Mouse (Mus musculus) regulatory T cell (primary cell): ENCODE measurements around the gene Prkcb.

Experiments used
- in situ Hi-C: fragments of 300-600 bp; cut with MboI, MseI; formaldehyde crosslinking; loops from one replicate; pipeline ENCODE4 v1.15.1; 2025; ENCODE audit warnings: high pct_unique_total_duplicates

Prkcb gene

DNA sequence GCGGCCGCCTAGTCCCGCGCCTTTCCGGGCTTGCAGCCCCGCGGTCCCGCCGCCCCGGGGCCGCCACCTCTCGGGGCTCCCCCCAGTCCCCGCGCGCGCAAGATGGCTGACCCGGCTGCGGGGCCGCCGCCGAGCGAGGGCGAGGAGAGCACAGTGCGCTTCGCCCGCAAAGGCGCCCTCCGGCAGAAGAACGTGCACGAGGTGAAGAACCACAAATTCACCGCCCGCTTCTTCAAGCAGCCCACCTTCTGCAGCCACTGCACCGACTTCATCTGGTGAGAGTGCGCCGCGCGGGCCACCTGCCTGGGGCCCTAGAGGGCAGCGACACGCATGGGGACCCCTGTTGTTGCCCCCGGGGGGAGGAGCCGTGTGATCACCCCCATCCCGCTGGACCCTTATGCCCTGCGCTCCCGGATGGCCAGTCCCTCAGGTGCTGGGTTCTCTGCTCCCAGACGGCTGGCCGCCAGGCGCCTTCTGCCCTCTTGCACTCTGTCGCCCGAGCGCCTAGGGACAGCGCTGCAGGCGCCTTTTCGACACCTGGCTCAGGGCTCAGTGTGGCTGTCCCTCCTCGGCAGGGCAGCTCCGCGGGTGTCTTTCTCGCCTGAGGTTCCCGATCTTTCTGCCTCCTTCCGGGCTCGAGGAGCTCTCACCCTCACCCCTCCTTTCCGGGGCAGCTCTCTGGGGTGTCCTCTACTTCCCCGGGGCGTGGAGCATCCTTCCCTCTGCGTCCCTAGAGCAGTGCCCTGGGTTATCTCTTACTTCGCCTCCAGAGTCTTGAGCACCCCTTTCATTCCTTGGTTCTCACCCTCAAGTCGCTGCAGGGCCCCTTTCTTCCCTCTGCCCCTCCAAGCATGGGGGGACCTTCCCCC is 926 bp downstream of the Prkcb start:
- in situ Hi-C loops: loop anchor here (10.0 kb wide), 2 partner anchors 655 to 675 kb away; partner anchors contain the start of gene Rbbp6

- in situ Hi-C loops: loop anchor here (10.0 kb wide), 1 partner anchor 675 kb away; the partner anchor contains the start of gene Rbbp6
Measured at GRCm38 (mm10) chr7:122290165-122290564, 1.6 kb downstream of the Prkcb start.

DNA sequence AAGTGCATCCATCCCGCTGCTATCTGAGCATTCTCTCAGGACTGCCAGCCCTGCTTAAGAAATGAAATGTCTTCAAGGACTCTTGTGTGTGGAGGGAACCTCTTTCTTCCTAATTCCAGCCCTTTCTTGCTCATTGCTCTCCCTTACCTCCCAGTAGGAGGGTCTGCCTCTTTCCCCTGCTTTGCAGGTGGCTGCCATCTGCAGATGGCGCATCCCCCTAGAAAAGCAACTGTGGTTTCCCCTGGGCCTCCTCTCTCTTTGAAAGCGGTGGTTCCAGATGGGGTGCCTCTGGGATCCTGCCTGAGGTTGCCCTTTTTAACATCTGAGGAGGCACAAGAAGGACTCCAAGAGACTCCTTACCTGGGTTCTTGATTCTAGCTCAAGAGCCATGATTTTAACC is 2.2 kb downstream of the Prkcb start:
- in situ Hi-C loops: loop anchor here (10.0 kb wide), 1 partner anchor 674 kb away; the partner anchor contains the start of gene Rbbp6

DNA sequence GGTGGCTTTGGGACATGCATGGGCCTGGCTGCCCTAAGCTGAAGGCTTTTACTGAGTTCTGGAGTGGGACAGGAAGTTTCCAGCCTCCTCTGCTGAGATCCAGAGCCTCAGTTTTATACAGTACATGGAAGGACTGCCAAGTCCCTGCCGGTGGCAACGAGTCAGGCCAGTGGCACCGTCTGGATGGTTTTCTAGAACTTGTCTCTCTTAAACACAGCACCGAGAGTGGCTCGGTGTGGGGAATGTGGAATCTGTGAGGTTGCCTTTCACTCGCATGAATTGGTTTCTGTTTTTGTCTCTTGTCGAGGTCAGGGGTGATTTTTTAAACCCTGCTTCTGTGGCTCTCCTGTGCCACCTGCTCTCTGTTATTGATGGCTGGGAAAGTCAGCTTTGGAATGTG is 3.6 kb downstream of the Prkcb start:
- in situ Hi-C loops: loop anchor here (10.0 kb wide), 1 partner anchor 673 kb away; the partner anchor contains the start of gene Rbbp6

- in situ Hi-C loops: loop anchor here (10.0 kb wide), 1 partner anchor 671 kb away; the partner anchor contains the start of gene Rbbp6
Measured at GRCm38 (mm10) chr7:122294111-122294510, 5.6 kb downstream of the Prkcb start.

DNA sequence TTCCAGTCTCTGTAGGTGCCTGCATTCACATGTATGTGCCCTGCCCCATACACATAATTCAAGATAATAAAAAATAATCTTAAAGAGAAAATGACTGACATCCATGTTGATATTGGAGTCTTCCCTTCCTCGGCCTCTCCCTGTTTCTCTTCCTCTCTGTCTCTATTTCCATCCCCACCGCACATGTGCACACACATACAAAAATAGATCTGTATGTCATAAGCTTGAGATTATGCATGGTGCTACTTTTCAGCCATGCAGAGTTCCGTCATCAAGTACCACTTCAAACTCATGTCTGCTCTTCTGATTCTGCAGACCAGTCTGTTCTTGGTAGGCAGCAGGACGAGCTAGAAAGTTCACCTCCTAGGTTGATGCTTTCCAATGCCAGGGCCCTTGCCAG is 6.8 kb downstream of the Prkcb start:
- in situ Hi-C loops: loop anchor here (5.0 to 10.0 kb wide), 3 partner anchors 48 to 669 kb away; partner anchors contain the start of gene Rbbp6

- in situ Hi-C loops: loop anchor here (5.0 to 10.0 kb wide), 3 partner anchors 49 to 668 kb away; partner anchors contain the start of gene Rbbp6
Measured at GRCm38 (mm10) chr7:122296331-122296730, 7.8 kb downstream of the Prkcb start.

DNA sequence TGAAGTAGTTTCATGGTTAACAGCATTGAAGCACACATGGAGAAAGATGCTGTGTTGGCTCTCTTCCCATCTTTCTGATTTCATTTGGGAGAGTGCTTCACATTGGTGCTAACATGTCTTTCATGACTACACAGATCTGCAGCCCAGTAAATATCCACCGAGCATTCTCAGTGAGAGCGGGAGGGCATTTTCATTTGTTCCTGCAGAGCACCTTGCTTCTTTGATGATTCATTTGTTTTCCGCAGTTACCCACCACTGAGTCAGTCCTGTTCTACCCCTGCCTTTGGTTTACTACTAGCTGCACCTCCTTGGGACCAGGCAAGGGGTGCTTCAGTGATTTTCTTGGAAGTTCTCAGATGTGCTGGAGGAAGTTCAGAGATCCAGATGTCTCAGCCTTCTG is 8.3 kb downstream of the Prkcb start:
- in situ Hi-C loops: loop anchor here (5.0 to 10.0 kb wide), 3 partner anchors 50 to 668 kb away; partner anchors contain the start of gene Rbbp6

GRCm38 (mm10) chr7:122297627-122298026 is 9.1 kb downstream of the Prkcb start:
- in situ Hi-C loops: loop anchor here (5.0 to 10.0 kb wide), 3 partner anchors 50 to 667 kb away; partner anchors contain the start of gene Rbbp6

DNA sequence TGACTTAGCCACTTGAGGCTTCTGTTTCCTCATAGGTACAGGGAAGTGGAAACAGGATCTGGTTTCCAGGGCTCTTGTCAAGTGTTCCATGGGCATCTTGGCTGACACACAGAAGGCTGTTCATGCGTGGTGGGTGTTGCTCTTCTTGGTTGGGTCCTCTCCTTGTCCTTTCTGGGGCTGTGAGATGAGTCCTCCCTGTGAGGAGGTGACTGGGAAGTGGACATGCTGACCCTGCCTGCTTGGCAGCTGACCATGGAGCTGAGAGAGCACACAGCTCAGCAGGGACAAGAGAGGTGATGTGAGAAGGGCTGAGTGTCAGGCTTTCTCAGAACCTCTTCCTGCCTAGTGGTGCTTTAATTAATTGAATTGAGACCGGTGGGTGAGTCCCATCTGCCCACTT is 10.2 kb downstream of the Prkcb start:
- in situ Hi-C loops: loop anchor here (5.0 to 10.0 kb wide), 3 partner anchors 51 to 666 kb away; partner anchors contain the start of gene Rbbp6

DNA sequence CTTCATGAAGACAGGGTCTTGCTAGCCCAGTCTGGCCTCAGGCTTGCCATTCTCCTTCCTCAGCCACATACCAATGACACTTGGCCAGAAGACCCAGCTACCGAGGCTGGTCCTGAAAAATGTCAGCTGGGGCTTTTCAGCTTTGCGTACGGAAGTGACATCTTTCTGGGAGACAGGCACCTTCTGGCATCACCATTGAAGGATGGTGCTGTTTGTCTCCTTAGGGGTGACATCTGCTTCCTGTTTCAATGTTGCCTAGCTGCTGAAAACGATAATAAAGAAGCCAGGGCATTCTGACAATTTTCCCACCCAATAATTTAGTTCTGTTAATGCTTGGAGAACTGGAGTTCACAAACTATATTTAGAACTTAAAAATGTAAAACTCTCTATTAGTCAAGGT is 12.0 kb downstream of the Prkcb start:
- in situ Hi-C loops: no loop called here

DNA sequence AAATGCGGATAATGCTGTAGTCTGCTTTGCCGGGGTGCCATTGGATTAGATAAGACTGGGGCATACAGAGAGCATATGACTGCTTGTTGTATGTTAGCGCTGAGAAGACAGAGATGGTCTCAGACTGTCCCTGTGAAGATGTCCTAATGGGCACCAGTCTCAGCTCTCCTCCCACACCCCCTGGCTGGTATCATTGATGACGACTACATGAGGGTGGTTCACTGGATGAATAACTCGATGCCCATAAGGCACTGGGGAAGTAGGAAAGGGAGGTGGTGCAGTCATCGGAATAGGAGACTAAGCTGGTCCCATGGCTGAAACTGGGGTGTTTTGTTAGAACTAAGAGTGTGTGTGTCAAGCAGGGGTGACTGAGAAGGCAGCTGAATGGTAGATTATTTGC is 14.0 kb downstream of the Prkcb start:
- in situ Hi-C loops: no loop called here

DNA sequence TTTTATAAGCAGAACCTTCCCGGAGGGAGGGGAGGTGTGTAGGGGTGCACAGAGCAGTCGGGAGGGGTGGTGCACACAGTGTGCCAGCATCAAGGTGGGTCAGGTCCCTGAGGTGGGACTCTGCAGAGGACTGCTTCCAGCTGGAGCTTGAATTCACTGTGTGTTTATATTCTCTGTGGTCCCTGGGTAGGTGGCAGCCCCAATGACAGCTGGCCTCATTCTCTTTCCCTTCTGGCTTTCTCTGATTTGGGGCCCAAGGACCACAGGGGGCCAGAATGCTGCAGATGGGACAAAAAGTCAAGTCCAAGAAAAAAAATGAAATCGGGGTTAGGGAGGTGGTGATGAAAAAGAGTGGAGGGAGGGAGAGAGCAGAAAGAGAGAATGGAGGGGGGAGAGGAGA is 15.4 kb downstream of the Prkcb start:
- in situ Hi-C loops: no loop called here

DNA sequence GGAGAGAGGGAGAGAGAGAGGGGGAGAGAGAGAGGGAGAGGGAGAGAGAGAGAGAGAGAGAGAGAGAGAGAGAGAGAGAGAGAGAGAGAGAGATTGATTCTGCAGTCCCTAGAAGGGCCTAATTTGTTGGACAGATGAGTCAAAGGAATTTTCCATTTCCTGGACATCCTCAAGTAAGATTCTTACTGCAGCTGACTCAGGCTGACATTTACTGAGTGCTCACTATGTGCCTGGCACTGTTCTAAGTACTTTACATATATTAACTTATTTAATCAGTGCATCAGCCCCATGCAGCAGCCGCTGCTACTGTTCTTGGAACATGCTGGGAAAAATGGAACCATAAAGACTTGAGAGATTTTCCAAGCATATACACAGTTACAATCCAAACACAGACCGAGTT is 16.0 kb downstream of the Prkcb start:
- in situ Hi-C loops: no loop called here

DNA sequence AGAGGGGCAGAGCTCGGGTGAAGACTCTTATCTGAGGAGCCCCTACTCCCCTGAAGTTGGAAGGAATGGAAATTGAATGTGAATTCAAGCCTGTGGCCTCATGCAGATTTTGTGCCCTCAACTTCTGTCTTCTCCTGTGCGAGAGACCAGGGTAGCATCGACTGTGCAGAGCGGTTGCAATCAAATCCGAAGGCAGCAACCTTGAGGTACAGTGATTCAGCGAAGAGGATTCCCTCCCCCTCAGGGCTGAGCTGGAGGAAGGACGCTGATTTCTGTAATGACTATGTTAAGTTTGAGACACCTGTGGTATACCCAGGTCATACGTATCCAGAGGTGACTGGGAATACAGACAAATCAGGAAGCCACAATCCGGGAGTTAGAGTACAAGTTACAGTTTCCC is 18.7 kb downstream of the Prkcb start:
- in situ Hi-C loops: no loop called here

- in situ Hi-C loops: no loop called here
Measured at GRCm38 (mm10) chr7:122308661-122309060, 20.1 kb downstream of the Prkcb start.

DNA sequence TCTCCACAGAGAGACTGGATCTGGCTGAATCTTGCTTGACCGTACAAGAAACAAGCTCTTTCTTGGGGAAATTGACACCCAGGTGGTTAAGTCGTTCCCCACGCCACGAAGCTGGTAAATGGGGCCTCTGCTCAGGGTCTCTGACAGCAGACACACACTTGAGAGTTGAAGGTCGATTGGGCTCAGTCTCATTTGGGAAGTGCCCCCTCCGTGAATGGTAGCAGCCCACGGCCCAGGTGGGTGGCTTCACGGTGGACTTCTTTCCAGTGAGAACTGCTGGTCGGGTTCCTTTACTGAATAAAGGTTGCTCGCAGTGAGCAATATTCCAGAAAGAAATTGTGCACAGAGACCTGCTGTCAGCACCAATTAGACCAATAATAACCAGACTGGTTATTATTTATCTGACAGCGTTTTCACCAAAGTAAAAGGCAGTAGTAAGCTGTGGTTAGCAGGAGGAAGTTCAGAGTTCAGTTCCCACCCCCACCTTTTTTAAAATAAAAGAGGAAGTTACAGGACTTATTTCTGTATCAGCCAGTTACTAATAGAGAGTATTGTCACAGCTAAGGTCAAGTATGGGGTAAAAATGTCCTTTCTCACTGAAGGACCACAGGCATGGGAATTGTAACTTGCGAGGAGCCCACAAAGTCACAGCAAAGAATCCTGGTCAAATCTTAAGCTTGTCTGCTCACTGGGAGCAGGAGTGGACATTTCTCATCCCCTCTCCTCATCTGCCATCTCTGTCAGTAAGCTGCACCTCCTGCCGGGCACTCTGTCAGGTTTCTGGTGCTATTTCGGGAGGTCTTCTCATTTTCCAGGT is 21.6 kb downstream of the Prkcb start:
- in situ Hi-C loops: no loop called here

- in situ Hi-C loops: no loop called here
Measured at GRCm38 (mm10) chr7:122310726-122311018, 22.1 kb downstream of the Prkcb start.

- in situ Hi-C loops: no loop called here
Measured at GRCm38 (mm10) chr7:122313690-122314477, 25.3 kb downstream of the Prkcb start.

GRCm38 (mm10) chr7:122315720-122316331 is 27.3 kb downstream of the Prkcb start:
- in situ Hi-C loops: no loop called here

- in situ Hi-C loops: no loop called here
Measured at GRCm38 (mm10) chr7:122316681-122317080, 28.1 kb downstream of the Prkcb start.
